Mouse (Mus musculus) heart, embryonic 15.5 days (tissue): Measurements from ENCODE around the gene Amn1. TPM values are rescaled to one million over a fixed set of nuclear protein-coding genes. Genes with fewer than 3 reads are reported as not detected.

Source experiments
- polyA plus RNA-seq: library from polyadenylated mRNA; unstranded; fragments of >200 nt; fragmentation: Nextera tagmentation; extraction: Ambion mirVana; gene quantifications from 2 replicates; pipeline ENCODE4 v1.2.1, GENCODE M21; 2015

Amn1 gene
- polyA plus RNA-seq, 1 experiment from 2014 or later: 26.7 TPM

Other genes with a start within 250 kb of the Amn1 start
- gene Sinhcaf, start 242.2 kb downstream of the Amn1 start, polyA plus RNA-seq: 44.6 and 54.0 TPM in 2 replicates
- gene Dennd5b, start 87.0 kb downstream of the Amn1 start, polyA plus RNA-seq: 6.0 and 6.2 TPM in 2 replicates
- not detected in 2 replicates for gene Gm10203, start 58.5 kb downstream of the Amn1 start, polyA plus RNA-seq
- gene Etfbkmt, start 48.9 kb downstream of the Amn1 start, polyA plus RNA-seq: 12.7 and 13.7 TPM in 2 replicates
- 25.5 and 26.2 TPM in 2 replicates for gene Resf1, start 120.7 kb upstream of the Amn1 start, polyA plus RNA-seq
- 5.3 and 7.0 TPM in 2 replicates for gene Bicd1, start 220.2 kb upstream of the Amn1 start, polyA plus RNA-seq